Mouse (Mus musculus): Measurements from ENCODE around the gene Mterf4.

Mterf4 gene

DNA sequence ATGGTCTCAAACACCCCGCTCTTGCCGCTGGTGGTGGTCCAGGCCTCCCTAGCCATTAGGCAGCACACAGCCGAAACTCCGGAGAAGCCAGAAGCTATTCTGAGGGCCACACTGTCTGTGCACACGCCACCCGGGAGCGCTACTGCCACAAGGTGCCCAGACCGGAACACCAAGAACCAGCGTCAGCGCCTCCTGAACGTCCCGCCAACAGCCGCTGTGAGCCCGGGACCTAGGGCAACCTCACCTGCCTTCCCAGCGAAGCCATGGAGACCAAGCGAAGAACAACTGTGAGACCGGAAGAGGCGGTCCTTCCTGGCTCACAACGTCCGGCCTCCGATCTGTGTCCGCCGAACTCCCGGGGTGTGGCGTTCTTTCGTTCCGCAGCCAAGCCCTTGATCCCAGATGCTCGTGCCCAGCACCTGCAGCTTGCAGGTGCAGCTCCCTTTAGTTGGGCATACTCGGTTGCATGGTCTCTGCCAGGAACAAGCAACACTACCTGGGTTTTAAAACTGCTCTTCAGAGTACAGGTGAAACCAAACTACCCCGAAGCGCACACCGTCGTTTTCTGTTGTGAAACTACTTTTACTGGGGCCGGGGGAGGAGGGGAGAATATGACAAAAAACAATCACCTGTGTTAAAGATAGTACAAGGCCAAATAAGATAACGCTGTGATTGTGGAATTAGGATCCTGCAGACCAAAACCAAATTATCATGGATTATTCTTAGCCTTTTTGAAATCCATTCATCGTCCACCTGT, at the start of gene Mterf4:
Gene Mterf4, minus strand, starts transcription at position 335 of the 757 bp plus-strand sequence.
- WGBS: 3% methylated on average over 36 of the region's 36 CpGs

DNA sequence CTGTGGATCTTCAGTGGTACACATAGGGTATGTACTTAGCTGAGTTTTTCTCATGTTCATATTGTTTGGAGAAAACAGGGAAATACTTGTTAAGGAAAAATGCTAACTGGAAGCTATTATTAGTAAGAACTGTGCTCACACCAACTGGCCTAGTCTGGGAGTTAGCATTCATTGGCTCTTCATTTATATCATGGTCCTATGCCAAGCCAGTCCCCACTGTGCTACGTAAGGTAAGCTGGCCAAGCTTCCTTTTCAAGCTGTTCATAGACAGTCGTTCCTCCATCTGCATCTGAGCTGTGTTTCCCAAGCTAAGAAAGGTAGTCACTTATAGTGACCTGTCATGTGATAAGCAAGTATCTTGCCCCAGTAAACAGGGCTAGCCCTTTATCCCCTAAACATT, 47.0 kb upstream of the Mterf4 start:
- 49% methylated on average over 2 of the region's 2 CpGs for WGBS

- WGBS: 25% methylated on average over 4 of the region's 4 CpGs
These were observed 44.0 kb upstream of the Mterf4 start for GRCm38 (mm10) chr1:93349701-93350100.

- 59% methylated on average over 5 of the region's 5 CpGs for WGBS
These were observed 41.5 kb upstream of the Mterf4 start for GRCm38 (mm10) chr1:93347176-93347575.

DNA sequence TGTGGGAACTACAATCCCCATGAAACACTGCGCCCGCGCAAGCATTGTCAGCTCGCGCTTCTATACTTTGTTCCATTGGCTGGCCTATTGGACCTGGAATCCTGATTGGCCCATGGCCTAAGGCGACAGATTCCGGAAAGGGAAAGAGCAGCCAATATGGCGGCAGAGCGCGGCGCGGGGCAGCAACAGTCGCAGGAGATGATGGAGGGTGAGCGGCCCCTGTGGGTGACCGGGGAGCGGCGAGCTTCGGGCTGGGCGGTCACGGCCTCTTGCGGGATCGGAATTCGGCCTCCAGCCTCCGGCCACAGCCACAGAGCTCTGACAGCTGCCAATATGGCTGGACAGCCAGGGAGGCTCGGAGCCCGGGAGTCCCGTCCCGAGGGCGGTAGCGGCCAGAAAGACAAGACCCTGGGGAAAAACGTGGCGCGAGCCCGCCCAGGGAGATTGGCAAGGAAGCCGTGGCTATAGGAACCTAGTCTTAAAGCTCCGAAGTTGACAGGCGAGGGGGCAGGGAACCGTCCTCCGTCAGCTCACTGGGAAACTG, 37.9 kb upstream of the Mterf4 start:
- WGBS: under 1% methylated on average over 39 of the region's 39 CpGs

DNA sequence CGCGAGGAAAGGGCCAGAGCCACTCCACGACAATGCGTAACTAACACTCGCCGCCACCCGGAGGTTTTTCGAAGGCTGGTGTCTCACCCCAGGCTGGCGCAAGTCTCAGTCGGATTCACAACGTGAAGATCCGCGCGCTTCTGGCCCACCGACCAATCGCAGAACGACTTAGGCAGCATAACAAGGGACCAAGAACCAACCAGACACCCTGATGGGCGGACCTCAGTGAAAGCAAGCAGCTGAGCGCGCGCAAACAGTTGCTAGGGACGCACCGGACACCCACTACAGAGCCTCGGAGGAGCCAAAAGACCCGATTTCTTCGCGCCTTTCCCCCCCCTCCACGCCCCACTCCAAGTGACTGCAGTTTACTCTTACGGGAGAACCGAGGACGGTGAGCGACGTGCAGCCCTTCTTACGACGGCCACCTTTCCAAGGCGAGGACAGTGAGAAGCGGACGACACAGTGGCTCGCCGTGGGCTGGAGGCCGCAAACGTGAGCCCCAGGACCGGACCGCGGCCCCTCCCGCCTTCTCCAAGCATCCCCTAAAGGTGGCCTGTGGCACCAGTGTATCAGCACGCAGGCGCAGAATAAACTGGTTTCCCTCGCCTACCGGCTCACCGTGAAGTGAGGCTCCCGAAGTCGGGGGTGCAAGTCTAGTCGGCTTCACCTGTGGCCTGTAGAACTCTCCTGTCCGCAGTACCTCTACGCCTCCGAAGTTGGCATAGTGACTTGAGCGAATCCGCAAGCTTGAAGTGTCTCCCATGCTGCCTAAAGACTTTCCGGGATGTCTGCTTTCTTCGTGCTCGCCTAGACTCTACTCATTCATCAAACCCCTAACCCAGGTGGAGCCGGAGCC, 37.2 kb upstream of the Mterf4 start, which contains the start of the genes Ppp1r7 and Pask:
Gene Ppp1r7, plus strand, starts transcription at position 207 of the 856 bp plus-strand sequence.
Gene Pask, minus strand, starts transcription at position 835 of the 856 bp plus-strand sequence.
- under 1% methylated on average over 63 of the region's 63 CpGs for WGBS

DNA sequence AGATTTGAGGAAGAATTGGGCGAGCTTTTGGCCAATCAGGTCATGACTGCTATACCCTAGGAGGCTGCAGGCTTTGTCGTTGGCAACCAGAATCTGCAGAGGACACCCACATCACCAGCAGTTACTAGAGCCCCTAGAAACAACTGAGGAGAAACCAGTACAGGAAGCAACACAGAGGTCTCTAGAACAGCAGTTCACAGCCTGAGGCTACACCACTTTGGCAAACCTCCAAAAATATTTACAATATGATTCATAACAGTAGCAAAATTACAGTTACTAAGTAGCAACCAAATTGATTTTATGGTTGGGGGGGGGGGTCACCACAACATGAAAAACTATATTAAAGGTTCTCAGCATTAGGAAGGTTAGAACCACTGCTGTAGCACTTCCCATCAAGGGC, 28.9 kb upstream of the Mterf4 start:
- WGBS: 84% methylated on average over 2 of the region's 2 CpGs

DNA sequence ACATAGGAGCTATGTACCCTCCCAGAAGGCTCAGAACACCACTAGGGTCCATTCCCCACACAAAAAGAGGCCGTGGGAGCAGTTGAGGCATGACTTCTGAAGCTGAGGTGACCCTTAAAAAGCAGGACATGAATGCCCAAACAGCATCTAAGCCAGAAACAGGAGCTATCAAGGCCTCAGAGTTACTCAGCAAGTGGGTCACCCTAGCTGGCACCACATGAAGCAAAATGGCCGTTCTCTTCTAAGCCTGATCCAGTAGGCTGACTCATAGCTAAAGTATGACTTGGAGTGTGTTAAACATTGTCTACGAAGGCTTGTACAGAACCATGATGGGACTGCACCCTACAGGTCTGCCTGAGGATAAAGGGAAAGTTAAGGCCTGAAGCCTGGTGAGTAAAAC, 20.7 kb upstream of the Mterf4 start:
- 86% methylated on average over 3 of the region's 3 CpGs for WGBS

DNA sequence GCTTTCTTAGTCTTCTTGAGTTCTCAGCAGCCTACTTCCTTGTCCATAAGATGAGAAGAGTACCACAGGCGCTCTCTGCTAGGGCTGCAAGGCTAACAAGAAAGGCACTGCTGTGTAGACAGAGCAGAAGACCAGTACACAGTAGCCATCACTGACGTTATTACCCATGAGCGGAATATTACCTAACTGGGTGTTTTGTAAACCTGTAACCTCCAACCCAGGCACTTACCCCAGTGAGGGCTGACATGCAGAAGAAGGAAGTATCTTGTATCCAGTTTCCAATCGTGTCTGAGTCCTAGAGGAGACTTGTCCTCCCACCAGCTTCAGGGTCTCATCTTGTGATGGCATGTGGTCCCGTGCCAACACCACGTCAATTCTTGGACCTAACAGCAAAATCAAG, 18.3 kb upstream of the Mterf4 start:
- WGBS: 95% methylated on average over 6 of the region's 6 CpGs

DNA sequence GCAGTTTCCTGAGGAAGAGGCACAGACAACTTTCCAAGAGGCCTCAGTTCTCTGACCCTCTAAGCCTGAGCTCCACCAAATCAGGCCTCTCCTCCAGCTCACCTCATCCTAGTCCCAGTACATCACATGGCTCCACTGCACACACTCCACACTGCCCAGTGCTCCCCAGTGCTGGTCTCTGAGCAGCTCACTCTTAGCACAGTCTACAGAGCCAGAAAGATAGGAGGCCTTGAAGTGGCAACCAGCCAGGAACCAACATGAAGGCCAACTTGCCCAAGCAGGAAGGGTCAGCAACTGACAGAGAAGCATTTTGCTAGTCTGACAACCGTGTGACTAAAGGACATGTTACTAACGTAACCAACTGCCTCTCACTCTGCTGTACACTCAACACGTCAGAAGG, 5.1 kb downstream of the Mterf4 start:
- WGBS: 66% methylated on average over 3 of the region's 3 CpGs

GRCm38 (mm10) chr1:93299791-93300190, 5.9 kb downstream of the Mterf4 start:
- WGBS: 88% methylated on average over 4 of the region's 4 CpGs

DNA sequence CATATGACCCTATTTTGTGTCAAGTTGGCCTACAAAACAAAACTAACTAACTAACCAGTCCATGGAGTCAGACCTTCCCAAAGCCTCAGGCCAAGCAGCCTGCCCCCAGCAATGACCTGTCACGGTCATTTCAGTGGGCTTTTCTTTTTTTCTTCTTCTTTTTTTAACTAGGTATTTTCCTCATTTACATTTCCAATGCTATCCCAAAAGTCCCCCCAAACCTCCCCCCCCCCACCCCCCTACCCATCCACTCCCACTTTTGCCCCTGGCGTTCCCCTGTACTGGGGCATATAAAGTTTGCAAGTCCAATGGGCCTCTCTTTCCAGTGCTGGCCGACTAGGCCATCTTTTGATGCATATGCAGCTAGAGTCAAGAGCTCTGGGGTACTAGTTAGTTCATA, 11.2 kb downstream of the Mterf4 start:
- 77% methylated on average over 3 of the region's 3 CpGs for WGBS

- WGBS: 58% methylated on average over 8 of the region's 8 CpGs
These were observed 13.7 kb downstream of the Mterf4 start for GRCm38 (mm10) chr1:93292006-93292405.

GRCm38 (mm10) chr1:93291591-93291990, 14.1 kb downstream of the Mterf4 start:
- WGBS: 95% methylated on average over 1 of the region's 1 CpGs

GRCm38 (mm10) chr1:93290956-93291355, 14.8 kb downstream of the Mterf4 start:
- 82% methylated on average over 4 of the region's 4 CpGs for WGBS

DNA sequence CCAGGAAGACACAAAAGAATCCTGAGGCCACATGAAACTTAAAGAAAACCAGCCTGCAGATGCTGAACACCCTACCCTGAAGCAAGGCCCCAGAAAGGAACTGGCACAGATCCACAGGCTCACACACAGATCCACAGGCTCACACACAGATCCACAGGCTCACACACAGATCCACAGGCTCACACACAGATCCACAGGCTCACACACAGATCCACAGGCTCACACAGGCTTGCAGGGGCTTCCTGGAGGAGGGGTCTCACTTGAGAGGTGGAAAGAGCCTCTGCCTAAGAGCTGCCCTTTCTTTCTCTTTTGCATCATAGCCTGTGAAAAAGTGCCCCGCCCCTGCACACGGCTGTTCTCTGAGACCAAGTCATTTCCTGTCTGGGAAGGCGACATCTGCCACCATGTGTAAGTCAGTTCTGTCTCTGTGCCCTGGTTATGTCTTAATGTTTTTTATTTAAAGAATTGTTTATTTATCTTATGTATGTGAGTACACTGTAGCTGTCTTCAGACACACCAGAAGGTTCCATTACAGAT, 16.0 kb downstream of the Mterf4 start:
- 57% methylated on average over 3 of the region's 3 CpGs for WGBS

DNA sequence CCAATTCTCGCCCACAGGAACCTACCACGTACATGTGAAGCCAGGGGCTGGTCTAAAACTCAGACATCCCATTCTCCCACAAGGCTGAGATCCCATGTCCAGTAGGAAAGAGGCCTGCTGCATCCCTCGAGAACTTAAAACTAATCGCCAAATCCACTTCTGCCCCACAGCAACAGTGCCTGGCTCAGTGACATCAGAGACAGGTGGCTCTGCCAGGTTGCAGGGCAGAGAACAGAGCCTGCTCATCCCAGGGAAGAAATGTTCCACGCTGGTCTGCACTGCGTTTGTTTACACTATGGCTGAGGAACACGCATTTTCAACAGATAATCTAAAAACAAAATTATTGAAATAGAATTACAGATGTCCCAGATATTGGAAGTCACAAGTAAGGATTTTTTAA, 28.7 kb downstream of the Mterf4 start:
- 83% methylated on average over 7 of the region's 7 CpGs for WGBS

GRCm38 (mm10) chr1:93275561-93275960, 30.2 kb downstream of the Mterf4 start:
- WGBS: 74% methylated on average over 6 of the region's 6 CpGs

GRCm38 (mm10) chr1:93272409-93272821, 33.3 kb downstream of the Mterf4 start:
- 16% methylated on average over 16 of the region's 16 CpGs for WGBS

DNA sequence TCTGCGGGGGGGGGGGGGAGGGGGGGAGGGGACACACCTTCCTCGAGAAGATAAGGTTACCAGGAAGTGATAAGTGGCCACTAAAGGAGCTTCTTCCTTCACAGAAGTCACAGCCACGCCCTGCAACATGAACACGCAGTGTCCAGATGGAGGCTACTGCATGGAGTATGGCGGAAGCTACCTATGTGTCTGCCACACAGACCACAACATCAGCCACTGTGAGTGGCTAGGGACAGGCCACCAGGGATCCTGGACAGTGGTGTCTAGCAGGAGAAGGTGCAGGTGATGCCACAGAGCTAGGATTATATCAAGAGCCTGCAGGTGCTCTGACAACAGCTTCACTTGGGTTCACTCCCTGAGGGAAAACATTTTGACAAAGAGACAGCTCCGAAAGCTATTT, 34.0 kb downstream of the Mterf4 start:
- WGBS: 80% methylated on average over 5 of the region's 6 CpGs

GRCm38 (mm10) chr1:93270516-93271240, 35.0 kb downstream of the Mterf4 start:
- 90% methylated on average over 3 of the region's 3 CpGs for WGBS
